Mouse (Mus musculus) liver, embryonic 16.5 days (tissue): ENCODE results near the gene Atg9b. TPM values are rescaled to one million over a fixed set of nuclear protein-coding genes. Genes with fewer than 3 reads are reported as not detected.

Source experiments
- ATAC-seq: fragments of 200-750 bp; cut with Nextera tagmentation; 2 replicates; pipeline ENCODE4 v1.8.0; 2017; ENCODE audit warnings: low read depth, mild to moderate bottlenecking, moderate number of reproducible peaks, moderate library complexity
- H3K27ac ChIP-seq: fragments of 300-500 bp; sonication (generic); 2 replicates; pipeline ENCODE4 v1.5.1; 2014; ENCODE audit warnings: mild to moderate bottlenecking, low read length
- H3K27me3 ChIP-seq: fragments of 300-500 bp; sonication (generic); 2 replicates; pipeline ENCODE4 v1.6.1; 2014; ENCODE audit warnings: low read depth, low read length, mixed read lengths; ENCODE audit not compliant: control insufficient read depth, insufficient read depth
- H3K36me3 ChIP-seq: fragments of 300-500 bp; sonication (generic); 2 replicates; pipeline ENCODE4 v1.6.1; 2014; ENCODE audit warnings: mild to moderate bottlenecking; ENCODE audit not compliant: control insufficient read depth, insufficient read depth
- H3K4me1 ChIP-seq: fragments of 300-500 bp; sonication (generic); 2 replicates; pipeline ENCODE4 v1.6.1; 2014; ENCODE audit warnings: low read depth, low read length, mixed read lengths; ENCODE audit not compliant: control insufficient read depth
- H3K4me2 ChIP-seq: fragments of 300-500 bp; sonication (generic); 2 replicates; pipeline ENCODE4 v1.6.1; 2014; ENCODE audit warnings: low read depth, low read length, mixed read lengths
- H3K4me3 ChIP-seq: fragments of 300-500 bp; sonication (generic); 2 replicates; pipeline ENCODE4 v1.5.1; 2014; ENCODE audit warnings: low read depth, mild to moderate bottlenecking, low read length
- H3K9ac ChIP-seq: fragments of 300-500 bp; sonication (generic); 2 replicates; pipeline ENCODE4 v1.6.1; 2014; ENCODE audit warnings: low read depth, low read length
- H3K9me3 ChIP-seq: fragments of 300-500 bp; sonication (generic); replicated peaks from 2 replicates; pipeline ENCODE4 v1.6.1; 2016; ENCODE audit warnings: low read length; ENCODE audit not compliant: control insufficient read depth
- WGBS: fragments of 180-500 bp; shearing (Covaris S2); extraction: QIAGEN DNeasy Blood & Tissue Kit; methylation state at CpG from one replicate; pipeline ENCODE4 v1.1.7; 2014; ENCODE audit not compliant: insufficient replicate concordance; 5-methylcytosine and 5-hydroxymethylcytosine counted together
- polyA plus RNA-seq: library from polyadenylated mRNA; unstranded; fragments of >200 nt; fragmentation: Nextera tagmentation; extraction: Ambion mirVana; gene quantifications from 2 replicates; pipeline ENCODE4 v1.2.1, GENCODE M21; 2015

Gene Atg9b
- polyA plus RNA-seq, 1 experiment from 2014 or later, result 2.9 TPM

DNA sequence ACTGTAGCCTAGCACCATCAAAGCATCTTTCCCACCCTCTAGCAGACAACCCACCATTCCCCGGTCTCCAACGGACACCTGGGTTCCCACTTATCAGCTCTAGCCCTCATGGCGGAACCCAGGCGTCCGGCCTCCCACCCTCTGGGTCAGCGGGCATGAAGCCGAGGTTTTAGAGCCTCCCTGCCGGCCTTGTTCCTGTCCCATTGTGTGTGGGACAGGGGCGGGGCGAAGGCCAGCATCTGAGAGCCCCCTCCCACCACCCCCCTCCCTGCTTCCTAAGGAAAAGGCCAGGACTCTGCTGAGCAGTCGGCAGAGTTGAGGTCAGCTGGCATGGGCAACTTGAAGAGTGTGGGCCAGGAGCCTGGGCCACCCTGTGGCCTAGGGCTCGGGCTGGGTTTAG, 27.4 kb downstream of the Atg9b start, which contains the start of gene Nos3:
Gene Nos3, plus strand, starts transcription at position 303 of the 400 bp plus-strand sequence.
- Histone ChIP-seq H3K9ac (no peak within 1 kb of the TSS), H3K4me3 (peak within 1 kb of the TSS; percentile 9; the same call in 1 of the 2 replicates), H3K9me3 (no peaks in the 10 kb centered on the region), H3K4me1 (no peaks in the 10 kb centered on the region), H3K27ac (no peak within 1 kb of the TSS; the same call in 1 of the 2 replicates), H3K4me2 (no peak within 1 kb of the TSS), H3K27me3 (no peaks in the 10 kb centered on the region), H3K36me3 (no peaks in the 10 kb centered on the region)
- peak; percentile 47 for ATAC-seq
- WGBS, result 38% methylated on average over 12 of the region's 12 CpGs

DNA sequence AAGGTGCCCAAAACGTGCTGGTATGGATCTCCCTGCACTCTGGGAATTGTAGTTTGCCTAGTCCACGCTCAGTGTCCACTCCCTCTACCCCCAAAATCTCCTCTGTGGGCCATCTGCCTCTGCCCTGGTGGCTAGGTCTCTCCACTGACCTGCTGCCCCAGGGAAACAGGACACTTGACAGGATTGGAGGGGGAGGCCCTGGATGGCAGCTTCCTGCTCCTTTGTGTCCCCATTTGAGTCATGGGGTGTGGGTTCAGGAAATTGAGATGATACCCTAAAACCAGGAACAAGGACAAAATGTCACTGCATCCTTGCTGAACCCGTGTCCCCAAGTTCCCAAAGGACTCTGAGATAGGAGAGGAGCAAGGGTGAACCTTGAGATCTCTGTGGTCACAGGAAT, 27.9 kb downstream of the Atg9b start:
- Histone ChIP-seq H3K9me3 (no peaks in the 10 kb centered on the region), H3K4me3 (no peak overlapping the region), H3K4me1 (no peaks in the 10 kb centered on the region), H3K27me3 (no peaks in the 10 kb centered on the region), H3K9ac (no peak overlapping the region), H3K4me2 (no peak overlapping the region), H3K27ac (no peak overlapping the region), H3K36me3 (no peaks in the 10 kb centered on the region)
- 45% methylated on average over 3 of the region's 3 CpGs for WGBS
- no peak for ATAC-seq

DNA sequence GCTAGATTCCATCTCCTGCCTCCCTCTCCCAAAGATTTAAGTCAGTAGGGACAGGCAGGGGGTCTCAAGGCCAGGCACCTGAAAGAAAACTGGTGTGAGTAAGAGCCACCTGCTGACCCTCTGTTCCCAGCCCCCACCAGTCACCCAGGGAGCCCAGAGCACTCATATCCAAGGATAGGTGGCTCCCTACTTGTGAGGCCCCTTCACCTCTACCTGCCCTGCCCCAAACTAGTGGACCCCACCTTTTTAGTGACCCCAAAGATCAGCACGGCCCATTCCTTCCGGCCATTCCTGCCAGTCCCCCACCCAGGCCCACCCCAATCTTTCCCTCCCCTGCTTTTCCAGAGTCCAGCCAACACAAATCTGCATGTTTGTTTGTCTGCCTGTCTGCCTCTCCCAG, 28.5 kb downstream of the Atg9b start:
- WGBS, result 35% methylated on average over 2 of the region's 2 CpGs
- Histone ChIP-seq H3K4me3 (no peak overlapping the region), H3K4me2 (no peak overlapping the region), H3K27me3 (no peaks in the 10 kb centered on the region), H3K27ac (no peak overlapping the region), H3K4me1 (no peaks in the 10 kb centered on the region), H3K9me3 (no peaks in the 10 kb centered on the region), H3K36me3 (no peaks in the 10 kb centered on the region), H3K9ac (no peak overlapping the region)
- ATAC-seq, result no peak

DNA sequence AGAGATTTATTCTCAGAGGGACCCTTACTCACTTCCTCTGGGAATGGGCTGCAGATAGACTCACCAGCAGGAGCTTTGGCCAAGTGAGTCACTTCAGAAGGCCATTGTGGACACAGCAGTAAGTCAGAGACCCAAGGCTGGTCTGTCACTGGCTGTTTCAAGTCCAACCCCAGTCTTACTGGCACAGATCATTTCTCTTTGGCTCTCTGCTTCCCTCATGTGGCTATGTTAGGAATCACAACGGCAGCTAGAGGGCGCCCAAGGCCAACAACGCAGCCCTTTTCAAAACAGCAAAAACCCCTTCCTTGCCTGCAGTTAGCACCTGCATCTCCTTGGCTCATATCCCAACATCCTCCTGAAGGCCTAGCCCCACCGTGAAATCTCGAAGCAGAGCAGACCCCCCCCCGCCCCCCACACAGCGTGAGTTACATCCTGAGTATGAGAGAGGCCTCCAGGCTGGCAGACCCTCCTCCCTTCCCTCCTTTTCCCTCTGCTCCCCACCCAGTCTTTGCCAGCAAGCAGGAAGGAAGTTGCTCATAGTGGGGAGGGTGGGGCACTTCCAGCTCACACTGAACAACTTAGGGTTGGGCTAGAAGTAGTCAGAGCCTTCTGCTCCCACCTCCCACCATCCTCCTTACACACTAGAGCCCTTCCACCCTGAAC, 31.0 kb downstream of the Atg9b start:
- Histone ChIP-seq H3K4me1 (no peaks in the 10 kb centered on the region), H3K36me3 (no peaks in the 10 kb centered on the region), H3K27ac (no peak overlapping the region), H3K27me3 (no peaks in the 10 kb centered on the region), H3K9me3 (no peaks in the 10 kb centered on the region), H3K9ac (no peak overlapping the region), H3K4me2 (no peak overlapping the region), H3K4me3 (no peak overlapping the region)
- peak; percentile 35 for ATAC-seq
- WGBS, result 3% methylated on average over 7 of the region's 7 CpGs

DNA sequence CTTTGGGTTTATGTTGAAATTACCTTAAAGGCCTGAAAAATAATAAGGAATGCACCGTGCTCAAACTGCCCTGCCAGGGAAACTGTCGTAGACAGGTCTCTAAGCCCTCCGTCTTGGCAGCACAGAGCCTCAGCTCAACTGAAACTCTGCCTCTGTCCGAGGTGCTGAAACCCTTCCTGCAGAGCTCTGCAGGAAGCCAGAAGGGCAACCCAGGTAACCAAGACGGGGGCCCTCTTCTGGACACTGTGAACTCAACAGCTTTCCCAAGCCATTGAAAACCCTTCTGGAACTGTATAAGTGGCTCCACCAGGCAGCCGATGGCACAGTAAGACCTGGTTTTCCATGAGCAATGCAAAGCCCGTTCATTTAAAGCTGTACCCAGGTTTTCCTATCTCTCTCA, 34.5 kb downstream of the Atg9b start:
- no peak overlapping the region for H3K9ac ChIP-seq
- H3K27ac ChIP-seq, result no peak overlapping the region
- H3K9me3 ChIP-seq, result no peaks in the 10 kb centered on the region
- H3K27me3 ChIP-seq, result peaks cover 21% of the 10 kb centered on the region
- no peaks in the 10 kb centered on the region for H3K4me1 ChIP-seq
- 14% methylated on average over 7 of the region's 7 CpGs for WGBS
- H3K36me3 ChIP-seq, result no peaks in the 10 kb centered on the region
- no peak overlapping the region for H3K4me3 ChIP-seq
- ATAC-seq, result peak; percentile 37
- H3K4me2 ChIP-seq, result no peak overlapping the region

DNA sequence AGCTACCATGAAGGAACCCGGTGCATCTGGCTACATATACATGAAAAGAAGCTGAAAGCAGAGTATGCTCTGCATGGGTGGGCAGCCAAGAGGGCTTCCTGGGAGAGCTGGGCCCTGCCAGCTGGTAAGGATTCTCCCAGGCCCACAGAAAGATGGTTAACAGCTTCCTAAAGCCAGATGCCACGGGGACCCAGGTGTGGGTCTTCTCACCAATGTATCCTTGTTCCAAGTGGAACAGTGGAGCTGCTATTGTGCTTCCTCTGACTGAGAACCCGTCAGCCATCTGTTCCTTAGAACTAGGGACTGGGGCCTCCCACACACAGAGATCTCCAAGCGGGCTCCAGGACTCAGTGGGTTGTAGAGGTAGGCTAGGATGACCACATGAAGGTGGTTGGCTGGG, 35.2 kb downstream of the Atg9b start:
- Histone ChIP-seq H3K9ac (no peak overlapping the region), H3K4me1 (peaks cover 3% of the 10 kb centered on the region; the same call in 1 of the 2 replicates), H3K4me3 (no peak overlapping the region), H3K4me2 (no peak overlapping the region), H3K36me3 (no peaks in the 10 kb centered on the region), H3K9me3 (no peaks in the 10 kb centered on the region), H3K27ac (no peak overlapping the region), H3K27me3 (peaks cover 28% of the 10 kb centered on the region)
- ATAC-seq, result no peak
- 37% methylated on average over 4 of the region's 4 CpGs for WGBS

DNA sequence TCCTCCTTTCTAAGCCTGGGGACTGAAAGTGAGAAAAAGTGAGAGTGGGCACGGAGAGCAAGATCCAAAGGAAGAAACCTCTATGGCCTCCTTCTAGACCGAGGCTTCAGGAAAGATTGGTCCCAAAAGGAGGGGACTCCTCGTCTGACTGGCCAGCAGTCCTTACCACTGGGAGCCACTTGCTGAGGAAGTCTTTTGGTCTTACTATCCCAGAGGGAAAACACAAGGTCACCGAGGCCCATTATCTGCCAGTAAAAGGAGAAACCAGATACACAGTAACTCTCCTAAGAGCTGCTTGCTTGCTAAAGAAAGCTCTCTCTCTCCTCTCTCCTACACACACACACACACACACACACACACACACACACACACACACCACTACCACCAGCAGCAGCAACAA, 38.6 kb downstream of the Atg9b start:
- Histone ChIP-seq H3K9ac (no peak overlapping the region), H3K36me3 (no peaks in the 10 kb centered on the region), H3K27me3 (peaks cover 62% of the 10 kb centered on the region), H3K9me3 (no peaks in the 10 kb centered on the region), H3K27ac (no peak overlapping the region), H3K4me3 (no peak overlapping the region), H3K4me1 (peaks cover 15% of the 10 kb centered on the region), H3K4me2 (no peak overlapping the region)
- WGBS, result 31% methylated on average over 4 of the region's 4 CpGs
- no peak for ATAC-seq

DNA sequence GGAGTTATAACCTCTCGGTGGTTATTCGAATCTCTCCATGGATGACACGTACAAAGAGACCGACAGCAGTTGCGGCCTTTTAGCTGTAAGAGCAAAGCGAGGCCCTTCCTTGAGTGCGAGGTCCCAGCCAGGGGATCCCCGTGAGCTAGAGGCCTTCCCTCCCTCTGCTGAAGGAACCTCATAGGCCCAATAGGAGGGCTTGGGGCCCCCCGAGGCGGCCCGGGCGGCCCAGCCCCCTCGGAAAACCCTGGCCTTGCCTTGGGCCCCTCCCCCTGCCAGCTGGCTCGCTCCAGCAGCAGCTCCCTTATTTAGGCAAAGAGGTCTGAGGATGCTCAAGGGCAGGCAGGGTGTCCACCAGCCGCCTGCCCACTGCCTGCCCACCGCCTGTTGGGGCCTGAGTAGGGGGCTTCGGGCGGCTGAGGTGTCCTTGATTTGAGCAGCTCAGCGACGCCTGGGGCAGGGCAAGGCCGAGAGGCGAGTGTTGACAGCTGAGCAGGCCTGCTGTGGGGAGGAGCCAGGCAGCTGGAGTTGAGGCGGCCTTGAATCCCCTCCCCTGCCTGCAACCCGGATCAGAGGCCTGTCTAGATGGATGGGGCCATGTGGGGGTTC, 39.6 kb downstream of the Atg9b start:
- Histone ChIP-seq H3K4me2 (peak overlapping the region; percentile 81), H3K4me1 (peaks cover 21% of the 10 kb centered on the region), H3K9me3 (no peaks in the 10 kb centered on the region), H3K36me3 (no peaks in the 10 kb centered on the region), H3K9ac (no peak overlapping the region), H3K4me3 (peak overlapping the region; percentile 59), H3K27me3 (peaks cover 68% of the 10 kb centered on the region), H3K27ac (no peak overlapping the region)
- ATAC-seq, result no peak
- 1% methylated on average over 24 of the region's 24 CpGs for WGBS

DNA sequence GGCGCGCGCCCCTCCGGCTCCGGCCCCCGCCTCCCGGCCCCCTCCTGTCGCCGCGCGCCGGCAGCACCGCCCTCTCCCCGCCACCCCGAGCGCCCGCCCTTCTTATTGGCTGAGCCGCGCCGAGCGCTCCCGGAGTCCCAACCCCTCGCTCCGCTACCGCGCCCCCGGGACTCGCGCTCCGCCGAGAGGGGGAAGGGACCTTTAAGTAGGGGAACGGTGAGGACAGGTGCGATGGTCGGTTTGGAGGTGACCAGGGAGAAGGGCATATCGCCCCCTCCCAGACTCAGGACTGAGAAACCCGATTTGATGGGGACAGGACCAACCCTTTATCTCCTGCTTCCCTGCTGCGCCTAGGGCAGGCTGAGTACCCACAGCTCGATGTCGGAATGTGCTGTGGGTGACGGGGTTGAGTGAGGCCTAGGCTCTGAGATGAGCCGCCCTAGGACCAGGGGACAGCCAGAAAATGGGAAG, 40.2 kb downstream of the Atg9b start:
- Histone ChIP-seq H3K9me3 (no peaks in the 10 kb centered on the region), H3K27ac (no peak overlapping the region), H3K9ac (peak overlapping the region; percentile 41; the same call in 1 of the 2 replicates), H3K4me1 (peaks cover 21% of the 10 kb centered on the region), H3K27me3 (peaks cover 68% of the 10 kb centered on the region), H3K4me3 (peak overlapping the region; percentile 59), H3K4me2 (peak overlapping the region; percentile 81), H3K36me3 (no peaks in the 10 kb centered on the region)
- 0% methylated on average over 39 of the region's 41 CpGs for WGBS
- peak; percentile 74 for ATAC-seq
